8 mouse cellular contexts compared by ENCODE assay signal in genomic region chr2:106694567-106694885, GRCm38 (mm10). TPM values are rescaled to one million over a fixed set of nuclear protein-coding genes. Genes with fewer than 3 reads are reported as not detected.
DNase-seq lines count a peak whose midpoint lies in the region; ATAC-seq lines count a peak whose summit lies in the region.

No protein-coding gene starts in this region.

- peak overlapping the region; percentile 83 for H3K27ac ChIP-seq in kidney, embryonic 14.5 days (ENCODE audit: low read depth, low read length)
- H3K27ac ChIP-seq in embryonic facial prominence, embryonic 13.5 days = peak overlapping the region; percentile 99
- peak overlapping the region; percentile 96 for H3K27ac ChIP-seq in hindbrain, embryonic 16.5 days (ENCODE audit: low read depth, low read length)
- peak overlapping the region; percentile 100 for H3K27ac ChIP-seq in midbrain, embryonic 14.5 days (replicated peaks; ENCODE audit: low read depth, low read length)

- peak overlapping the region; percentile 82 for H3K9ac ChIP-seq in kidney, embryonic 14.5 days (ENCODE audit: low read depth, low read length)
- peak overlapping the region; percentile 97 for H3K9ac ChIP-seq in embryonic facial prominence, embryonic 13.5 days
- H3K9ac ChIP-seq in hindbrain, embryonic 16.5 days (ENCODE audit: low read depth, low read length) = peak overlapping the region; percentile 98
- peak overlapping the region; percentile 98 for H3K9ac ChIP-seq in midbrain, embryonic 14.5 days (replicated peaks; ENCODE audit: low read length)

- peaks cover 9% of the 10 kb centered on the region; the same call in 1 of the 2 replicates for H3K27me3 ChIP-seq in kidney, embryonic 14.5 days (ENCODE audit: control insufficient read depth, insufficient read depth, low read length)
- no peaks in the 10 kb centered on the region for H3K27me3 ChIP-seq in embryonic facial prominence, embryonic 13.5 days
- no peaks in the 10 kb centered on the region for H3K27me3 ChIP-seq in hindbrain, embryonic 16.5 days (replicated peaks; ENCODE audit: control insufficient read depth, insufficient read depth, low read length)
- no peaks in the 10 kb centered on the region for H3K27me3 ChIP-seq in midbrain, embryonic 14.5 days (ENCODE audit: control insufficient read depth, insufficient read depth, low read length)

- no peak for ATAC-seq in kidney, embryonic 14.5 days (ENCODE audit: low FRiP score, low TSS enrichment)
- no peak for ATAC-seq in embryonic facial prominence, embryonic 13.5 days (ENCODE audit: insufficient number of reproducible peaks, insufficient read depth, low FRiP score, low TSS enrichment, low read depth)
- no peak for ATAC-seq in hindbrain, embryonic 16.5 days
- no peak for ATAC-seq in midbrain, embryonic 14.5 days (ENCODE audit: low FRiP score, low TSS enrichment)

- WGBS in kidney, embryonic 14.5 days = under 1% methylated on average over 10 of the region's 10 CpGs
- under 1% methylated on average over 10 of the region's 10 CpGs for WGBS in embryonic facial prominence, embryonic 13.5 days
- 0% methylated on average over 10 of the region's 10 CpGs for WGBS in hindbrain, embryonic 16.5 days
- under 1% methylated on average over 10 of the region's 10 CpGs for WGBS in midbrain, embryonic 14.5 days

- H3K4me1 ChIP-seq in kidney, embryonic 14.5 days (ENCODE audit: control insufficient read depth, insufficient read depth, low read length) = peaks cover 9% of the 10 kb centered on the region
- H3K4me1 ChIP-seq in embryonic facial prominence, embryonic 13.5 days = peaks cover 35% of the 10 kb centered on the region
- H3K4me1 ChIP-seq in hindbrain, embryonic 16.5 days (ENCODE audit: control insufficient read depth, insufficient read depth, low read depth, low read length) = peaks cover 13% of the 10 kb centered on the region
- peaks cover 38% of the 10 kb centered on the region for H3K4me1 ChIP-seq in midbrain, embryonic 14.5 days (ENCODE audit: control insufficient read depth, insufficient read depth, low read length)

- peak overlapping the region; percentile 78 for H3K4me3 ChIP-seq in kidney, embryonic 14.5 days (ENCODE audit: low read length)
- peak overlapping the region; percentile 87 for H3K4me3 ChIP-seq in embryonic facial prominence, embryonic 13.5 days
- peak overlapping the region; percentile 87 for H3K4me3 ChIP-seq in hindbrain, embryonic 16.5 days (ENCODE audit: low read length)
- H3K4me3 ChIP-seq in midbrain, embryonic 14.5 days (replicated peaks; ENCODE audit: low read depth, low read length) = peak overlapping the region; percentile 85

- no peaks in the 10 kb centered on the region for H3K9me3 ChIP-seq in kidney, embryonic 14.5 days (ENCODE audit: control insufficient read depth, low read length)
- no peaks in the 10 kb centered on the region for H3K9me3 ChIP-seq in embryonic facial prominence, embryonic 13.5 days
- H3K9me3 ChIP-seq in hindbrain, embryonic 16.5 days (ENCODE audit: control insufficient read depth, low read length) = no peaks in the 10 kb centered on the region
- no peaks in the 10 kb centered on the region for H3K9me3 ChIP-seq in midbrain, embryonic 14.5 days (ENCODE audit: control insufficient read depth, low read length)

- H3K36me3 ChIP-seq in kidney, embryonic 14.5 days (ENCODE audit: control insufficient read depth, insufficient read depth, low read length) = no peaks in the 10 kb centered on the region
- H3K36me3 ChIP-seq in embryonic facial prominence, embryonic 13.5 days = peaks cover 4% of the 10 kb centered on the region; the same call in 1 of the 2 replicates
- no peaks in the 10 kb centered on the region for H3K36me3 ChIP-seq in hindbrain, embryonic 16.5 days (ENCODE audit: control insufficient read depth, insufficient read depth, low read length)
- peaks cover 5% of the 10 kb centered on the region for H3K36me3 ChIP-seq in midbrain, embryonic 14.5 days (ENCODE audit: control insufficient read depth, insufficient read depth, low read length)

- peak overlapping the region; percentile 99 for H3K4me2 ChIP-seq in kidney, embryonic 14.5 days (replicated peaks; ENCODE audit: low read depth, low read length)
- peak overlapping the region; percentile 91 for H3K4me2 ChIP-seq in embryonic facial prominence, embryonic 13.5 days
- H3K4me2 ChIP-seq in hindbrain, embryonic 16.5 days (ENCODE audit: low read length) = peak overlapping the region; percentile 93
- peak overlapping the region; percentile 90 for H3K4me2 ChIP-seq in midbrain, embryonic 14.5 days (ENCODE audit: low read length)

- no peak for DNase-seq in kidney, adult 8-10 months
- no peak for DNase-seq in midbrain, embryonic 14.5 days
- DNase-seq in thymus, adult 18-20 months = no peak
- DNase-seq in frontal cortex, postnatal 10 days (ENCODE audit: low spot score in 2 of 2) = no peak
- DNase-seq in cerebellum, postnatal 36 days = no peak

RNA-seq across cellular contexts. Expression of gene Mpped2, which starts 1.5 kb away (rescaled TPM):
- polyA plus RNA-seq in kidney, embryonic 14.5 days (2014; fragmentation: Nextera tagmentation; extraction: Ambion mirVana) = 29.5 and 36.7 TPM in 2 replicates
- polyA plus RNA-seq in embryonic facial prominence, embryonic 13.5 days (2015; fragmentation: Nextera tagmentation; extraction: Ambion mirVana) = 105 and 115 TPM in 2 replicates
- polyA plus RNA-seq in hindbrain, embryonic 16.5 days (2015; fragmentation: Nextera tagmentation; extraction: Ambion mirVana) = 112 and 122 TPM in 2 replicates
- polyA plus RNA-seq in midbrain, embryonic 14.5 days (2014; fragmentation: Nextera tagmentation; extraction: Ambion mirVana) = 124 and 163 TPM in 2 replicates
